Mouse (Mus musculus) lung, postnatal 4 days (tissue): Measurements from ENCODE around the gene Ikzf1.
A peak's percentile ranks its signal among the peaks of the same experiment; 100 is the strongest.

ENCODE experiments used
- DNase-seq, 2 experiments: peaks; one replicate each; pipeline ENCODE4 v3.0.0; 2021

Gene Ikzf1

GRCm38 (mm10) chr11:11766736-11767135 is 81.9 kb downstream of the Ikzf1 start:
- DNase-seq, result no peak

GRCm38 (mm10) chr11:11768057-11768456 is 83.3 kb downstream of the Ikzf1 start:
- DNase-seq, result no peak

- DNase-seq, result no peak
Observed at GRCm38 (mm10) chr11:11769281-11769680, 84.5 kb downstream of the Ikzf1 start.

- DNase-seq, result no peak
Observed at GRCm38 (mm10) chr11:11770691-11771090, 85.9 kb downstream of the Ikzf1 start.

- DNase-seq, result no peak
Observed at GRCm38 (mm10) chr11:11772196-11772595, 87.4 kb downstream of the Ikzf1 start.

- DNase-seq, result no peak
Observed at GRCm38 (mm10) chr11:11774384-11774783, 89.6 kb downstream of the Ikzf1 start.

- no peak for DNase-seq
Observed at GRCm38 (mm10) chr11:11774893-11775292, 90.1 kb downstream of the Ikzf1 start.

GRCm38 (mm10) chr11:11776071-11776821 is 91.4 kb downstream of the Ikzf1 start:
- no peak for DNase-seq

- no peak for DNase-seq
Observed at GRCm38 (mm10) chr11:11776822-11777174, 92.0 kb downstream of the Ikzf1 start.

- DNase-seq, result no peak
Observed at GRCm38 (mm10) chr11:11777246-11777645, 92.4 kb downstream of the Ikzf1 start.

- DNase-seq, result no peak
Observed at GRCm38 (mm10) chr11:11777796-11778195, 93.0 kb downstream of the Ikzf1 start.

GRCm38 (mm10) chr11:11778345-11778744 is 93.5 kb downstream of the Ikzf1 start:
- no peak for DNase-seq

GRCm38 (mm10) chr11:11781728-11782127 is 96.9 kb downstream of the Ikzf1 start:
- no peak for DNase-seq

GRCm38 (mm10) chr11:11785457-11785856 is 100.7 kb downstream of the Ikzf1 start:
- peak in 1 of 2 experiments; percentile 18 for DNase-seq

- DNase-seq, result peak; percentile 76 to 86
Observed at GRCm38 (mm10) chr11:11788521-11788974, 103.7 kb downstream of the Ikzf1 start.

- DNase-seq, result no peak
Observed at GRCm38 (mm10) chr11:11794626-11795025, 109.8 kb downstream of the Ikzf1 start.

GRCm38 (mm10) chr11:11798690-11799089 is 113.9 kb downstream of the Ikzf1 start:
- DNase-seq, result no peak

- DNase-seq, result no peak
Observed at GRCm38 (mm10) chr11:11800304-11800703, 115.5 kb downstream of the Ikzf1 start.

GRCm38 (mm10) chr11:11801067-11801466 is 116.3 kb downstream of the Ikzf1 start:
- no peak for DNase-seq

GRCm38 (mm10) chr11:11804421-11804820 is 119.6 kb downstream of the Ikzf1 start:
- DNase-seq, result no peak

- no peak for DNase-seq
Observed at GRCm38 (mm10) chr11:11805951-11806350, 121.1 kb downstream of the Ikzf1 start.

GRCm38 (mm10) chr11:11808035-11808819 is 123.4 kb downstream of the Ikzf1 start:
- DNase-seq, result no peak

- DNase-seq, result peak; percentile 97 to 98
Observed at GRCm38 (mm10) chr11:11808820-11809403, 124.1 kb downstream of the Ikzf1 start, which contains the start of gene Fignl1. TSS of gene Fignl1 (minus strand) at chr11:11808962.
